Mouse (Mus musculus): ENCODE data around the gene Tnfrsf23. TPM values are rescaled to one million over a fixed set of nuclear protein-coding genes. Genes with fewer than 3 reads are reported as not detected.

Tnfrsf23 gene
- polyA plus RNA-seq, 1 experiment from 2014 or later = 3.4 TPM

- H3K36me3 ChIP-seq = no peaks in the 10 kb centered on the region
- no peaks in the 10 kb centered on the region for H3K4me1 ChIP-seq
- H3K9me3 ChIP-seq = no peaks in the 10 kb centered on the region
- no peak for ATAC-seq (ENCODE audit: insufficient read depth, low FRiP score, low read depth)
- H3K27ac ChIP-seq = no peak overlapping the region
- 58% methylated on average over 10 of the region's 10 CpGs for whole genome bisulfite sequencing
- no peak overlapping the region for H3K4me2 ChIP-seq
- H3K4me3 ChIP-seq (replicated peaks) = no peak overlapping the region
- no peak overlapping the region for H3K9ac ChIP-seq
- H3K27me3 ChIP-seq (replicated peaks) = no peaks in the 10 kb centered on the region
Measured at GRCm38 (mm10) chr7:143627555-143628286, 58.0 kb downstream of the Tnfrsf23 start.

DNA sequence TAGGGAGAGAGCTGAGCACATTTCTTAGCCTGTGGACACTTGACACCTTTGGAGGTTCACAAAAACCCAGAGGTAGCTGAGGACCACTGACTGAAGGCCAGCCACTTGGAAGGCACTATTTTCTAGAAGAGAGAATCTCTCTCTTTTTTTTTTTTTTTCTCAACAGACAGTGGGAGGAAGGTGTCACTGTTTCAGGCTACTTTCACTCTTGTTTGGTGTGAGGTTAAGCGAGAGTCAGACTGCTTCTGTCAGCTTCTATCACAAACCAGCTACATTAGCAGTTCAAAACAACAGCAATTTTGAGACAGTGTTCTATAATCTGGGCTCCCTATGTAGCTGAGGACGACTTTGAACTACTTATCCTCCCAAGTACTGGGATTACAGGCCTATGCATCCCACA, 59.5 kb downstream of the Tnfrsf23 start:
- no peak overlapping the region for H3K9ac ChIP-seq
- H3K36me3 ChIP-seq = no peaks in the 10 kb centered on the region
- no peaks in the 10 kb centered on the region for H3K9me3 ChIP-seq
- H3K4me2 ChIP-seq = no peak overlapping the region
- H3K27ac ChIP-seq = no peak overlapping the region
- WGBS = 56% methylated on average over 2 of the region's 2 CpGs
- H3K4me3 ChIP-seq (replicated peaks) = no peak overlapping the region
- no peaks in the 10 kb centered on the region for H3K27me3 ChIP-seq (replicated peaks)
- no peak for ATAC-seq (ENCODE audit: insufficient read depth, low FRiP score, low read depth)
- H3K4me1 ChIP-seq = no peaks in the 10 kb centered on the region

GRCm38 (mm10) chr7:143625151-143625550, 60.5 kb downstream of the Tnfrsf23 start:
- H3K4me3 ChIP-seq (replicated peaks) = no peak overlapping the region
- ATAC-seq (ENCODE audit: insufficient read depth, low FRiP score, low read depth) = no peak
- H3K4me2 ChIP-seq = no peak overlapping the region
- WGBS = 61% methylated on average over 5 of the region's 5 CpGs
- no peaks in the 10 kb centered on the region for H3K27me3 ChIP-seq (replicated peaks)
- no peak overlapping the region for H3K27ac ChIP-seq
- H3K9ac ChIP-seq = no peak overlapping the region
- no peaks in the 10 kb centered on the region for H3K36me3 ChIP-seq
- no peaks in the 10 kb centered on the region for H3K9me3 ChIP-seq
- no peaks in the 10 kb centered on the region for H3K4me1 ChIP-seq

DNA sequence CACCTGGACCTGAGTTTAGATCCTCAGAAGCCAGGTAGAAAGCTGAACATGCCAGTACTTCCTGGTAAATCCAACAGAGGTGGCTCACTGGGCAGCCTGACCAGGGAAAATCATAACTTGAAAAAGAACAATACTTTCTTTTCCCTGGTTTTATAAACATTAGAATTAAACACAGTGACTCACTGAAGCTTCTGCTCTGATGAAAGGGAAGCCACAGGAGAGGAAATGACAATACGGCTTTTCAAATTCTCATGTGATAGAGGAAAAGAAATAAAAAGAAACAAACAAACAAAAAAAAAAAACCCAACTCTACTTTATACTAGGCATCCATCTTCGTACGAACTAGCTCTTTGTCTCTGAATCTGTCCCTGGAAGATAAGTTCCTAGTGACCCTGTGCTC, 61.1 kb downstream of the Tnfrsf23 start:
- Histone ChIP-seq H3K27ac (no peak overlapping the region), H3K36me3 (no peaks in the 10 kb centered on the region), H3K27me3 (replicated peaks) (no peaks in the 10 kb centered on the region), H3K9ac (no peak overlapping the region), H3K9me3 (no peaks in the 10 kb centered on the region), H3K4me1 (no peaks in the 10 kb centered on the region), H3K4me3 (replicated peaks) (no peak overlapping the region), H3K4me2 (no peak overlapping the region)
- 68% methylated on average over 3 of the region's 3 CpGs for WGBS
- ATAC-seq (ENCODE audit: insufficient read depth, low FRiP score, low read depth) = no peak

- H3K27me3 ChIP-seq (replicated peaks) = no peaks in the 10 kb centered on the region
- H3K4me3 ChIP-seq (replicated peaks) = no peak overlapping the region
- no peak overlapping the region for H3K9ac ChIP-seq
- H3K36me3 ChIP-seq = no peaks in the 10 kb centered on the region
- WGBS = 48% methylated on average over 1 of the region's 1 CpGs
- H3K4me1 ChIP-seq = no peaks in the 10 kb centered on the region
- no peak overlapping the region for H3K27ac ChIP-seq
- H3K9me3 ChIP-seq = no peaks in the 10 kb centered on the region
- H3K4me2 ChIP-seq = no peak overlapping the region
- ATAC-seq (ENCODE audit: insufficient read depth, low FRiP score, low read depth) = no peak
Measured at GRCm38 (mm10) chr7:143620951-143621350, 64.7 kb downstream of the Tnfrsf23 start.

Other genes with a start within 250 kb of the Tnfrsf23 start
- gene Cdkn1c, start 224.8 kb downstream of the Tnfrsf23 start, polyA plus RNA-seq (2015; fragmentation: Nextera tagmentation; extraction: Ambion mirVana) = 768 and 804 TPM in 2 replicates
- gene Slc22a18, start 212.1 kb downstream of the Tnfrsf23 start, polyA plus RNA-seq (2015; fragmentation: Nextera tagmentation; extraction: Ambion mirVana) = 9.2 and 11.7 TPM in 2 replicates
- 11.5 and 13.7 TPM in 2 replicates for gene Phlda2, start 182.7 kb downstream of the Tnfrsf23 start, polyA plus RNA-seq (2015; fragmentation: Nextera tagmentation; extraction: Ambion mirVana)
- gene Nap1l4, start 136.8 kb downstream of the Tnfrsf23 start, polyA plus RNA-seq (2015; fragmentation: Nextera tagmentation; extraction: Ambion mirVana) = 185 and 205 TPM in 2 replicates
- gene Cars, start 85.8 kb downstream of the Tnfrsf23 start, polyA plus RNA-seq (2015; fragmentation: Nextera tagmentation; extraction: Ambion mirVana) = 67.5 and 73.2 TPM in 2 replicates
- gene Tnfrsf26, start 57.1 kb downstream of the Tnfrsf23 start, polyA plus RNA-seq (2015; fragmentation: Nextera tagmentation; extraction: Ambion mirVana) = 0.32 and 0.48 TPM in 2 replicates
- gene Tnfrsf22, start 36.2 kb downstream of the Tnfrsf23 start, polyA plus RNA-seq (2015; fragmentation: Nextera tagmentation; extraction: Ambion mirVana) = 5.7 and 6.8 TPM in 2 replicates
- gene Osbpl5, start 71.1 kb upstream of the Tnfrsf23 start, polyA plus RNA-seq (2015; fragmentation: Nextera tagmentation; extraction: Ambion mirVana) = 34.4 and 36.5 TPM in 2 replicates
- not detected in 2 replicates for gene Mrgprg, start 81.1 kb upstream of the Tnfrsf23 start, polyA plus RNA-seq (2015; fragmentation: Nextera tagmentation; extraction: Ambion mirVana)
- gene Mrgpre, start 98.6 kb upstream of the Tnfrsf23 start, polyA plus RNA-seq (2015; fragmentation: Nextera tagmentation; extraction: Ambion mirVana) = 0.90 and 1.6 TPM in 2 replicates
- 9.8 and 12.3 TPM in 2 replicates for gene Nadsyn1, start 137.0 kb upstream of the Tnfrsf23 start, polyA plus RNA-seq (2015; fragmentation: Nextera tagmentation; extraction: Ambion mirVana)
- 49.9 and 51.1 TPM in 2 replicates for gene Dhcr7, start 137.3 kb upstream of the Tnfrsf23 start, polyA plus RNA-seq (2015; fragmentation: Nextera tagmentation; extraction: Ambion mirVana)
- gene Gm498, start 181.0 kb upstream of the Tnfrsf23 start, polyA plus RNA-seq (2015; fragmentation: Nextera tagmentation; extraction: Ambion mirVana) = not detected in 2 replicates